Mouse (Mus musculus): ENCODE data around the gene Ptprt. TPM values are rescaled to one million over a fixed set of nuclear protein-coding genes. Genes with fewer than 3 reads are reported as not detected.

Ptprt gene
- total RNA-seq, 2 experiments from 2014 or later: not detected

GRCm38 (mm10) chr2:161713024-161713423 lies 947.9 kb downstream of the Ptprt start:
- ATAC-seq (replicated peaks; ENCODE audit: poor library complexity): no peak

GRCm38 (mm10) chr2:161709316-161709715 lies 951.6 kb downstream of the Ptprt start:
- no peak for ATAC-seq (replicated peaks; ENCODE audit: poor library complexity)

GRCm38 (mm10) chr2:161706386-161706915 lies 954.5 kb downstream of the Ptprt start:
- ATAC-seq (replicated peaks; ENCODE audit: poor library complexity): no peak

- ATAC-seq (replicated peaks; ENCODE audit: poor library complexity): no peak
These were observed 956.1 kb downstream of the Ptprt start for GRCm38 (mm10) chr2:161704811-161705210.

GRCm38 (mm10) chr2:161704410-161704809 lies 956.5 kb downstream of the Ptprt start:
- no peak for ATAC-seq (replicated peaks; ENCODE audit: poor library complexity)

GRCm38 (mm10) chr2:161695819-161696218 lies 965.1 kb downstream of the Ptprt start:
- ATAC-seq (replicated peaks; ENCODE audit: poor library complexity): no peak

GRCm38 (mm10) chr2:161668302-161668986 lies 992.5 kb downstream of the Ptprt start:
- no peak for ATAC-seq (replicated peaks; ENCODE audit: poor library complexity)

GRCm38 (mm10) chr2:161661912-161662311 lies 999.0 kb downstream of the Ptprt start:
- ATAC-seq (replicated peaks; ENCODE audit: poor library complexity): no peak

GRCm38 (mm10) chr2:161660827-161661226 lies 1000.1 kb downstream of the Ptprt start:
- ATAC-seq (replicated peaks; ENCODE audit: poor library complexity): no peak

- ATAC-seq (replicated peaks; ENCODE audit: poor library complexity): no peak
These were observed 1003.9 kb downstream of the Ptprt start for GRCm38 (mm10) chr2:161657046-161657445.

GRCm38 (mm10) chr2:161656632-161657031 lies 1004.3 kb downstream of the Ptprt start:
- no peak for ATAC-seq (replicated peaks; ENCODE audit: poor library complexity)

- no peak for ATAC-seq (replicated peaks; ENCODE audit: poor library complexity)
These were observed 1020.1 kb downstream of the Ptprt start for GRCm38 (mm10) chr2:161640805-161641204.

- no peak for ATAC-seq (replicated peaks; ENCODE audit: poor library complexity)
These were observed 1026.9 kb downstream of the Ptprt start for GRCm38 (mm10) chr2:161634084-161634483.

GRCm38 (mm10) chr2:161625896-161626295 lies 1035.1 kb downstream of the Ptprt start:
- ATAC-seq (replicated peaks; ENCODE audit: poor library complexity): no peak

GRCm38 (mm10) chr2:161608401-161608800 lies 1052.5 kb downstream of the Ptprt start:
- no peak for ATAC-seq (replicated peaks; ENCODE audit: poor library complexity)

- no peak for ATAC-seq (replicated peaks; ENCODE audit: poor library complexity)
These were observed 1053.6 kb downstream of the Ptprt start for GRCm38 (mm10) chr2:161607372-161607771.

- no peak for ATAC-seq (replicated peaks; ENCODE audit: poor library complexity)
These were observed 1060.6 kb downstream of the Ptprt start for GRCm38 (mm10) chr2:161600206-161600808.

- ATAC-seq (replicated peaks; ENCODE audit: poor library complexity): no peak
These were observed 1067.4 kb downstream of the Ptprt start for GRCm38 (mm10) chr2:161593391-161594152.

- no peak for ATAC-seq (replicated peaks; ENCODE audit: poor library complexity)
These were observed 1086.5 kb downstream of the Ptprt start for GRCm38 (mm10) chr2:161574401-161574800.

GRCm38 (mm10) chr2:161572201-161572600 lies 1088.7 kb downstream of the Ptprt start:
- ATAC-seq (replicated peaks; ENCODE audit: poor library complexity): no peak

GRCm38 (mm10) chr2:161570236-161570995 lies 1090.5 kb downstream of the Ptprt start:
- ATAC-seq (replicated peaks; ENCODE audit: poor library complexity): no peak

Data from megakaryocyte progenitor cell, adult 5-6 weeks (primary cell).